Mouse (Mus musculus) bone marrow macrophage, adult 2 months (primary cell): ENCODE results near the gene Tbc1d10b. TPM values are rescaled to one million over a fixed set of nuclear protein-coding genes. Genes with fewer than 3 reads are reported as not detected.

Experiments used
- H3K27ac ChIP-seq: 2 replicates; pipeline ENCODE4 v1.5.1; 2012; ENCODE audit warnings: low read depth, low read length; ENCODE audit not compliant: insufficient read depth
- H3K4me1 ChIP-seq: 2 replicates; pipeline ENCODE4 v1.6.1; 2012; ENCODE audit warnings: low read length; ENCODE audit not compliant: control insufficient read depth, insufficient read depth
- H3K4me3 ChIP-seq: 2 replicates; pipeline ENCODE4 v1.5.1; 2012; ENCODE audit warnings: mild to moderate bottlenecking, low read length, moderate library complexity; ENCODE audit not compliant: insufficient read depth
- CTCF ChIP-seq: IDR thresholded peaks from 2 replicates; pipeline ENCODE4 v1.5.1; 2012; ENCODE audit warnings: low read depth, mild to moderate bottlenecking, low read length, moderate library complexity
- POLR2A ChIP-seq: IDR thresholded peaks from 2 replicates; pipeline ENCODE4 v1.6.1; 2012; ENCODE audit warnings: mild to moderate bottlenecking, low read depth, low read length, borderline replicate concordance
- polyA plus RNA-seq: library from polyadenylated mRNA; stranded (reverse); fragments of >200 nt; gene quantifications from 2 replicates; pipeline ENCODE4 v1.2.4, GENCODE M21; 2012; ENCODE audit not compliant: missing spikeins, insufficient read depth, insufficient read length

Tbc1d10b gene
- polyA plus RNA-seq, 1 experiment = 71.7 TPM

DNA sequence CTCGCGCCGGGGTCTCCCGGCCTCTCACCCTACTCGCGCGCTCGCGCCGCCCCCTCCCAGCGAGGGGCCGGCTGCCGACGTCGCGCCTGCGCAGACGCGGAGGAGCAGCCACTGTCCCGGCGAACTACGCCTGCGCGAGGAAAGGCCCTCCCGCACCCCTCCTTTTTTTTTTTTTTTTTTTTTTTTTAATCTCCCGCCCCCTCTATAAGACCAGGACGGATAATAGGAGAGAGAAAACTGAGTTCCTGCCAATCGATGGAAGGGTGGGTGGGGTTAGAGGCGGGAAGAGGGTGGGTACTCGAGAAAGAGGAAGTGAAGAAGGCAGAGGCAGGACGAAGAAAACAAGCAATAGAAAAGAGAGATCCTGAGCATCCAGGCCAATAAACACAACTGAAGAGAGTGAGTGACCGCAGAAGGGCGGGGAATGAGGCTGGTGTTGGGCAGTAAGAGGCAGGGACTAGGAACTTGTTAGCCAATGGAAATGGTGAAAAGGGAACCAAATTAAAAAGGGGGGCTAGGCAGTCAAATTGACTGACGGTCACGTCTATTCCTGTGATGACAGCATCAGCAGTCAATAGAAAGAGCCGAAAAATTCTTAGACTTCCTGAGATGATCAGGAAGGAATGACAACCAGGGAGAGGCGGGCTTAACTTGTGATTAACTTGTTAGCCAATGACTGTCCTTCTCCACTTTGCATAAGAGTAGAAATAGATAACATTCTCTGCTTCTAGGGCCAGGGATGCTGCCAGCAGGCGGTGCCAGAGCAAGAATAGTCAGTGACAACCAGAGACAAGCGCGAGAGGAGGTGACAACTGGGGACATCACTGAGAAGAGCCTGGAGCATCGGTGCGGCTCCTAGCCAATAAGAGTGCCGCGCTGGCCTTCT lies 528 bp upstream of the Tbc1d10b start, which contains the start of gene Mylpf:
Mylpf (plus strand) TSS at position 338 of the 886 bp plus-strand sequence.
- peaks cover 13% of the 10 kb centered on the region for H3K4me1 ChIP-seq
- peak within 1 kb of the TSS; percentile 83 for H3K27ac ChIP-seq
- 0 out of 2 replicates have a peak, but pooled peaks have one; percentile 24 for TF ChIP-seq POLR2A
- TF ChIP-seq CTCF = no peak
- peak within 1 kb of the TSS; percentile 88 for H3K4me3 ChIP-seq

DNA sequence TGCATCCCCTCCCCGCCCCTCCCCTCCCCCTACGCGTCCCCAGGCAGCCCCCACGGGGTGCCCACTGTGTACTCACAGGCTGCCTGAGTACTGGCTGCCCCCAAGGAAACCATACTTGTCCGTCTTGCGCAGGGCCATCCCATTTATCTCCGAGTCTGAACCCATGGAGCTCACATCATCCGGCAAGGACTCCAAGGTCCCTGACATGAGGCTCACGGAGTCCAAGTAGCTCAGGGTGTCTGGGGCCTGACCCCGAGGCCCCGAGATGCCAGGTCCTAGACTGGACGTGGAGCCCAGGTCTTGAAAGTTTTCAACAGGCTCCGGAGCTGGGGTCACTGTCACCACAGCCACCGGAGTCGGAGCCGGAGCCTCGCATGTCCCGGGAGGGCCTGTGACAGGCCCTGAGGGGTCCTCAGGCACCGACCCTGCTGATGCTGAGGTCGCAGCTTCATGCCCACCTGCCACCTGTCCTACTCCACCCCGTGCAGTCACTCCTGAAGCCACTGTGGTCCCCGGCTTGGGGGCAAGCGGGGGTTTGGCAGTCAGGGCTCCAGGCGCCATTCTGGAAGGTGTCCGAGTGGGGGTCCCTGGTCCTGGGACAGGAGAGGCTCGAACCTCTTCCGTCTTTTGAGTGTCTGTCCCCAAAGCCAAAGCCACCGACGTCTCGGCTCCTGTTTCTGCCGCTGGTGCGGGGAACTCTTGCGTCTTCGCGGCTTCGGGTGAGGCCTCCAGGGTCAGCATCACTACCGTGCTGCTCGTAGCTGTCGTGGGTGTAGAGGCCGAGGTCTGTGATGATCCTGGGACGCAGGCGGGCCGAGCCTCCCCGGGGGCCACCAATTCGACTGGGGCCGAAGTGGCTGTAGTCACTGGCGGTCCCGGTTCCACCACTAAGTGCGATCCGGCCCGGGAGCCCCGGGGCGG lies 634 bp downstream of the Tbc1d10b start:
- H3K4me3 ChIP-seq = peak overlapping the region; percentile 88
- TF ChIP-seq POLR2A = no peak
- TF ChIP-seq CTCF = no peak
- H3K4me1 ChIP-seq = peaks cover 10% of the 10 kb centered on the region
- peak overlapping the region; percentile 83 for H3K27ac ChIP-seq

GRCm38 (mm10) chr7:127206606-127207005 lies 1.7 kb downstream of the Tbc1d10b start:
- TF ChIP-seq POLR2A = no peak
- TF ChIP-seq CTCF = no peak
- Histone ChIP-seq H3K4me1 (peaks cover 10% of the 10 kb centered on the region), H3K27ac (peak overlapping the region; percentile 83), H3K4me3 (peak overlapping the region; percentile 88)

GRCm38 (mm10) chr7:127196484-127196883 lies 11.8 kb downstream of the Tbc1d10b start:
- Histone ChIP-seq H3K27ac (peak overlapping the region; percentile 64), H3K4me3 (peak overlapping the region; percentile 60), H3K4me1 (peaks cover 8% of the 10 kb centered on the region)
- TF ChIP-seq CTCF = no peak
- TF ChIP-seq POLR2A = no peak

GRCm38 (mm10) chr7:127195544-127196295 lies 12.5 kb downstream of the Tbc1d10b start, which contains the start of gene Cd2bp2:
TSS of gene Cd2bp2 (minus strand) at chr7:127196050.
- H3K4me3 ChIP-seq = peak within 1 kb of the TSS; percentile 80
- TF ChIP-seq CTCF (no peak), POLR2A (no peak)
- H3K27ac ChIP-seq = peak within 1 kb of the TSS; percentile 69
- peaks cover 8% of the 10 kb centered on the region for H3K4me1 ChIP-seq

DNA sequence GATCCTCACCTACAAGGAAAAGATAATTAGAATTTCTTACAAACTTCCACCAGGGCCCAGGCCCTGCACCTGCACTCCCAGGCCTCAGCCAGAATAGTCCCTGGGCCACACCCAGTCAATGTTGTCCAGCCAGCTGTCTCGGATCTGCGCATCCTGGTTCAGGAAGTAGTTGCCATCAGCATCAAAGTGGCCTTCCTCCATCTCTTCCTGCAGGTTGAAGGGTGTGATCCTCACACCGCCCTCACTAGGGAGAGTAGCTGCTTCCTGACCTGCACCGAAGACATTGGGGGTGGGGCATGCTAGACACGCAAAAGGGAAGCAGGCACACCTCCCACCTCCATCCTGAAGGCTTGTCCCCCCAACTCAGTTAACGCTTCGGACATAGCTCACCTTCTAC lies 13.6 kb downstream of the Tbc1d10b start:
- TF ChIP-seq POLR2A = no peak
- TF ChIP-seq CTCF = no peak
- peaks cover 8% of the 10 kb centered on the region for H3K4me1 ChIP-seq
- H3K27ac ChIP-seq = no peak overlapping the region
- H3K4me3 ChIP-seq = peak overlapping the region; percentile 80

DNA sequence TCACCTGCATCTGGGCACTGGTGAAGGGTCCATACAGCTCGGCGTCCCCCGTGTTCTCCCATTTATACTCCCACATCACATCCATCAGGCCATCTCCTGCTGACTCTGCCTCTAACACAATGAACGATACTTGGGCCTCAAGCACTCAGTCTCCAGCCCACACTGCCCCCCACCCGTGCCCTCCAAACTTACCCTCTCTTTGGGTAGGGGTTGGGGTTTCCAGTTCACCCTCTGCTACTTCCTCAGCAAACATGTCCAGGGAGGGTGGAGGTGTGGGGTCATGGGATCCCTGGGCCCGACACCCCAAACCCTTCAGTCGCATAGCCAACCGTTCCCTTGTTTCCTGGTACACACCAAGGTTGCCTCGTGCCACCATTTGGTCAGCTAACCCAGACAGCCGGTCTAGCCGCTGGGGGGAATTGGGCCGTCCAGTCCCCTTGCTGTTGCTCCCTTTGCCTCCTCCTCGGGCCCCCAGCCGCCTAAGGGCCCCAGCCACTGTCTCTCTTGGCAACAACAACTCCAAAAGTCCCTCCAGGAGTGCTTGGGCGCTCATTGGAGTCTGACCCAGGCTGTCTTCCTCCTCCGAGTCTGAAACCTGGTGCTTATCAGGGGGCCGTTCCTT lies 14.1 kb downstream of the Tbc1d10b start:
- peaks cover 8% of the 10 kb centered on the region for H3K4me1 ChIP-seq
- no peak overlapping the region for H3K27ac ChIP-seq
- no peak for TF ChIP-seq CTCF
- TF ChIP-seq POLR2A = no peak
- no peak overlapping the region for H3K4me3 ChIP-seq

- Histone ChIP-seq H3K27ac (no peak overlapping the region), H3K4me3 (no peak overlapping the region), H3K4me1 (peaks cover 8% of the 10 kb centered on the region)
- no peak for TF ChIP-seq CTCF
- no peak for TF ChIP-seq POLR2A
These were observed 15.3 kb downstream of the Tbc1d10b start for GRCm38 (mm10) chr7:127192989-127193388.

DNA sequence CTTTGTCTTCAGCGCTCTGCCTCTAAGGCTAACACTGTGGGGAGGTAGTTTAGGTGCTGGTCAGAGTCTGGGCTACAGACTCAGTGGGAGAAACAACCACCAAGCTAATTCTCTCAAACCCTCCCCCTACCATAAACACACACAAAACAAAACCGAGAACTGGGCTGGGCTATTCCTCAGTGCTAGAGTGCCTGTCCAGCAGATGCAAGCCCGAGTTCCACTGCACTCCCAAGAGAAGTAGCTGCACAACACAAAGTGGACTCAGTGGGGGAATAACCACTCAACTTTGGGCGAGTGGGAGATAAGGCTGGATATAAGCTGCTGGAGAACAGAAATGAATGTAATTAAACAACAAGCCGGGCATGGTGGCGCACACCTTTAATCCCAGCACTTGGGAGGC lies 17.6 kb downstream of the Tbc1d10b start:
- TF ChIP-seq CTCF = no peak
- TF ChIP-seq POLR2A = no peak
- Histone ChIP-seq H3K4me3 (no peak overlapping the region), H3K27ac (no peak overlapping the region), H3K4me1 (peaks cover 7% of the 10 kb centered on the region)
